Mouse (Mus musculus): ENCODE data around the gene Casp12.

DNA sequence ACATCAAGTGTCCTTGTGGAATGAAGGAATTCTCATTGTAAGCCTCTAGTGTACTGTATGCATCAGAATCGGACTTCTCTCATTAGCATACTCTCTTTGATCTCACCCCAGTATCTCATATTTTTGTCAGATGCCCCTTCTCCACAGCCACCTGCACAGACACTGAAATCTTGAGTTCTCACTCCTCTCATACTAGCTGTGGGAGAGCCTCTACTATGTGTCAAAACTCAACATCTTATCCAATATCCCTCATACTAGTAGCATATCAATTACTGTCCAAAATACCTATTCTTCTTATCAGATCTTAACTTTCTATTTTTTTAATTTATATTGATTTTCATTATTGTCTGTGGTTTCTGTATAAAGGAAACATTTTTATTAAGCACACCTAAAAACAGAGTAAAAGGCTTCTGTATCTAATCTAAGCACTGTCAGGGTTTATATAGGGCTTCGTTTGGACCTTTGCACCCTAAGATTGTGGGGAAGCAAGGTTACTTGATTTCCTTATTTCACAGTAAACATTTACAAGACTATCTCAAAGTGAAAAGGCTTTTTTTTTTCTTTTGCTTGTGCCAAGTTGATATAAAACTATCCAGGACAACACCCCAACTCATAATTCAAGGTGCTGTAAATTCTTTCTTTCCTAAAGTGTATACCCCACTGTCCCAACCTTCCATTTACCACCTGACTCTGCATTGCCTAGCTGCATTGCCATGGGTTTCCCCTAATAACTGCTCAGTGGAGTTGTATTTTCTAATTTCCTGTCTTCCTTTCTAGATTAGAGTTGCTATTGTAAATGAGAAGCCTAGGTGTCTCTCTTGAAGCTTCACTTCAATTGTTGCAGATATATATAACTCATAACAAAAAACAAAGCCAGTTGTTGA, 48.6 kb upstream of the Casp12 start:
- TF ChIP-seq POLR2A (IDR thresholded peaks at IDR 0.05; ENCODE audit: insufficient read length, low read depth) (no peak), SRF (IDR thresholded peaks at IDR 0.05; ENCODE audit: control insufficient read depth, insufficient read length, low read depth) (no peak), TCF3 (IDR thresholded peaks at IDR 0.05; ENCODE audit: insufficient read length, low read depth) (no peak), REST (IDR thresholded peaks at IDR 0.05; ENCODE audit: insufficient read depth, insufficient read length) (no peak), MYOD1 (IDR thresholded peaks at IDR 0.05; ENCODE audit: control insufficient read depth in 1 of 3, insufficient read length in 2 of 3, low read depth in 2 of 3) (no peak), E2F4 (IDR thresholded peaks at IDR 0.05; ENCODE audit: insufficient read depth) (no peak), MAX (IDR thresholded peaks at IDR 0.05; ENCODE audit: low read depth) (no peak)

All from myocyte (in vitro differentiated cells).